Mouse (Mus musculus) liver, embryonic 11.5 days (tissue): ENCODE measurements around the gene Rragc. TPM values are rescaled to one million over a fixed set of nuclear protein-coding genes. Genes with fewer than 3 reads are reported as not detected.
A peak's percentile ranks its signal among the peaks of the same experiment; 100 is the strongest.
"Not testable (repeated sequence)": the region's sequence is repeated elsewhere in the genome, so short reads cannot be mapped to it uniquely, and the experiment has no call there.

Source experiments
- ATAC-seq: fragments of 200-750 bp; cut with Nextera tagmentation; replicated peaks from 2 replicates; pipeline ENCODE4 v1.8.0; 2017; ENCODE audit warnings: moderate number of reproducible peaks, mild to moderate bottlenecking, moderate TSS enrichment, moderate library complexity; ENCODE audit not compliant: low FRiP score
- DNase-seq: peaks from one replicate; pipeline ENCODE4 v3.0.0-alpha.2; 2017; ENCODE audit warnings: low spot score
- H3K27ac ChIP-seq: fragments of 300-500 bp; sonication (generic); 2 replicates; pipeline ENCODE4 v1.5.1; 2014; ENCODE audit warnings: mild to moderate bottlenecking, low read depth, low read length, control low read depth
- H3K27me3 ChIP-seq: fragments of 300-500 bp; sonication (generic); replicated peaks from 2 replicates; pipeline ENCODE4 v1.6.1; 2014; ENCODE audit warnings: low read length, mixed read lengths; ENCODE audit not compliant: control insufficient read depth, insufficient read depth
- H3K36me3 ChIP-seq: fragments of 300-500 bp; sonication (generic); 2 replicates; pipeline ENCODE4 v1.6.1; 2014; ENCODE audit warnings: mild to moderate bottlenecking, low read length, moderate library complexity, mixed read lengths; ENCODE audit not compliant: control insufficient read depth, insufficient read depth
- H3K4me1 ChIP-seq: fragments of 300-500 bp; sonication (generic); replicated peaks from 2 replicates; pipeline ENCODE4 v1.6.1; 2014; ENCODE audit warnings: low read length, mixed read lengths; ENCODE audit not compliant: control insufficient read depth, insufficient read depth
- H3K4me2 ChIP-seq: fragments of 300-500 bp; sonication (generic); 2 replicates; pipeline ENCODE4 v1.6.1; 2014; ENCODE audit warnings: mild to moderate bottlenecking, control low read depth, moderate library complexity
- H3K4me3 ChIP-seq: fragments of 300-500 bp; sonication (generic); 2 replicates; pipeline ENCODE4 v1.5.1; 2014; ENCODE audit warnings: low read depth, low read length, control low read depth
- H3K9ac ChIP-seq: fragments of 300-500 bp; sonication (generic); 2 replicates; pipeline ENCODE4 v1.6.1; 2014; ENCODE audit warnings: low read depth, low read length, control low read depth
- H3K9me3 ChIP-seq: fragments of 300-500 bp; sonication (generic); 2 replicates; pipeline ENCODE4 v1.6.1; 2016; ENCODE audit warnings: low read length, inconsistent platforms, mixed read lengths; ENCODE audit not compliant: control insufficient read depth
- WGBS: fragments of 180-500 bp; shearing (Covaris S2); extraction: QIAGEN DNeasy Blood & Tissue Kit; methylation state at CpG from one replicate; pipeline ENCODE4 v1.1.7; 2014; 5-methylcytosine and 5-hydroxymethylcytosine counted together
- polyA plus RNA-seq: library from polyadenylated mRNA; unstranded; fragments of >200 nt; fragmentation: Nextera tagmentation; extraction: Ambion mirVana; gene quantifications from 2 replicates; pipeline ENCODE4 v1.2.1, GENCODE M21; 2014

The Rragc gene
- polyA plus RNA-seq, 1 experiment from 2014 or later, result 37.8 TPM

GRCm38 (mm10) chr4:123940878-123941277 is 23.6 kb downstream of the Rragc start:
- not testable (repeated sequence) for H3K4me1 ChIP-seq, H3K9ac ChIP-seq, DNase-seq, H3K36me3 ChIP-seq, H3K9me3 ChIP-seq, H3K27ac ChIP-seq, H3K27me3 ChIP-seq, H3K4me3 ChIP-seq, H3K4me2 ChIP-seq, ATAC-seq
- WGBS, result 52% methylated on average over 7 of the region's 7 CpGs

- ATAC-seq (no peak), DNase-seq (no peak)
- Histone ChIP-seq H3K9me3 (no peaks in the 10 kb centered on the region), H3K4me2 (no peak overlapping the region), H3K27ac (no peak overlapping the region), H3K9ac (no peak overlapping the region), H3K4me1 (no peaks in the 10 kb centered on the region), H3K4me3 (no peak overlapping the region), H3K27me3 (no peaks in the 10 kb centered on the region), H3K36me3 (no peaks in the 10 kb centered on the region)
- 83% methylated on average over 4 of the region's 4 CpGs for WGBS
These were observed 29.5 kb downstream of the Rragc start for GRCm38 (mm10) chr4:123946701-123947100.

GRCm38 (mm10) chr4:123947149-123947548 is 29.9 kb downstream of the Rragc start:
- Histone ChIP-seq H3K4me2 (no peak overlapping the region), H3K9ac (no peak overlapping the region), H3K4me3 (no peak overlapping the region), H3K4me1 (no peaks in the 10 kb centered on the region), H3K27ac (no peak overlapping the region), H3K9me3 (no peaks in the 10 kb centered on the region), H3K36me3 (no peaks in the 10 kb centered on the region), H3K27me3 (no peaks in the 10 kb centered on the region)
- WGBS, result 53% methylated on average over 5 of the region's 5 CpGs
- ATAC-seq (no peak), DNase-seq (no peak)

- Histone ChIP-seq H3K27ac (no peak overlapping the region), H3K9ac (no peak overlapping the region), H3K9me3 (no peaks in the 10 kb centered on the region), H3K4me3 (no peak overlapping the region), H3K4me1 (no peaks in the 10 kb centered on the region), H3K36me3 (no peaks in the 10 kb centered on the region), H3K27me3 (no peaks in the 10 kb centered on the region; the same call in 1 of the 2 replicates), H3K4me2 (no peak overlapping the region)
- 85% methylated on average over 6 of the region's 6 CpGs for WGBS
- no peak for ATAC-seq
- no peak for DNase-seq
These were observed 31.7 kb downstream of the Rragc start for GRCm38 (mm10) chr4:123948901-123949300.

GRCm38 (mm10) chr4:123949649-123950048 is 32.4 kb downstream of the Rragc start:
- no peak for ATAC-seq
- Histone ChIP-seq H3K36me3 (no peaks in the 10 kb centered on the region), H3K4me2 (no peak overlapping the region), H3K27me3 (no peaks in the 10 kb centered on the region; the same call in 1 of the 2 replicates), H3K9me3 (no peaks in the 10 kb centered on the region), H3K4me1 (no peaks in the 10 kb centered on the region), H3K27ac (no peak overlapping the region), H3K9ac (no peak overlapping the region), H3K4me3 (no peak overlapping the region)
- 69% methylated on average over 10 of the region's 10 CpGs for WGBS
- DNase-seq, result no peak

DNA sequence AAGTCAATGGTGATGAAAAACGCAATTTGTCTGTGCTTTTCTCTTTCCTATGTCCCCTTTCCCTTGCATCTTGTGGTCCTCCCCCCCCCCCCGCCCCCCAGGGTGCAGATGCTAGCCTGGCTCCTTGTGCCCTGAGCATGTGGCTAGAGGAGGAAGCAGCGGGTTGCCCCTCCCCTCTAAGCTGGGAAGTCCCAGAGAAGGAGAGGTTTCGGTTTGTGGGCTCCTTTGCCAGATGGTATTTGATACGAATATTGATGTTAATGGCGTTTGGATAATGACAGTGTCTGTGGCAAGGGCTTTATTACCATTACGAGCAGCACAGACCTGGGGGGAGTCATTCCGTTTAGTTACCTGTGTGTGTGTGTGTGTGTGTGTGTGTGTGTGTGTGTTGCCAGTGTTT is 34.8 kb downstream of the Rragc start:
- Histone ChIP-seq H3K4me2 (no peak overlapping the region), H3K36me3 (no peaks in the 10 kb centered on the region), H3K27me3 (peaks cover 10% of the 10 kb centered on the region), H3K27ac (no peak overlapping the region), H3K9ac (no peak overlapping the region), H3K9me3 (no peaks in the 10 kb centered on the region), H3K4me1 (no peaks in the 10 kb centered on the region; the same call in 1 of the 2 replicates), H3K4me3 (no peak overlapping the region)
- ATAC-seq, result no peak
- 58% methylated on average over 7 of the region's 8 CpGs for WGBS
- no peak for DNase-seq

GRCm38 (mm10) chr4:123956703-123957491 is 39.7 kb downstream of the Rragc start:
- Histone ChIP-seq H3K9me3 (no peaks in the 10 kb centered on the region), H3K27ac (no peak overlapping the region), H3K27me3 (peaks cover 18% of the 10 kb centered on the region), H3K4me1 (no peaks in the 10 kb centered on the region; the same call in 1 of the 2 replicates), H3K36me3 (no peaks in the 10 kb centered on the region), H3K9ac (no peak overlapping the region), H3K4me2 (peak overlapping the region; percentile 54), H3K4me3 (no peak overlapping the region)
- ATAC-seq, result peak; percentile 61
- 8% methylated on average over 31 of the region's 31 CpGs for WGBS
- DNase-seq, result peak; percentile 79

DNA sequence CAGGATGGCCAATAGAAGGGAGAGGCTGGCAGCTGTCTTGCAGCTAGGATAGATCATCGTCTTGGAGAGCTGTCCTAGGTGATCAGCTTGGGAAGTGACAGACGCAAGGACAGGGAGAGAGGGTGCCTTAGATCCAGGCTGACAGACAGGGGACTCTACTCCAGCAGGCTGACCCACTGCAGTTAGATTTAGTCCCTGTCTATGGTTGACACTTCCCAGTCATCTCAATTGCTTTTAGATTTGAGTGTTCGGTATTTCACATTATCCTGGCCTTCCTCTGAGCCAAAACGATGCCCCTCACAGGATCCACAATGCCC is 40.2 kb downstream of the Rragc start:
- Histone ChIP-seq H3K9me3 (no peaks in the 10 kb centered on the region), H3K27ac (no peak overlapping the region), H3K9ac (no peak overlapping the region), H3K4me3 (no peak overlapping the region), H3K36me3 (no peaks in the 10 kb centered on the region), H3K4me1 (no peaks in the 10 kb centered on the region; the same call in 1 of the 2 replicates), H3K4me2 (no peak overlapping the region), H3K27me3 (peaks cover 18% of the 10 kb centered on the region)
- DNase-seq, result no peak
- ATAC-seq, result peak; percentile 20; the same call in 1 of the 2 replicates
- 54% methylated on average over 4 of the region's 4 CpGs for WGBS

DNA sequence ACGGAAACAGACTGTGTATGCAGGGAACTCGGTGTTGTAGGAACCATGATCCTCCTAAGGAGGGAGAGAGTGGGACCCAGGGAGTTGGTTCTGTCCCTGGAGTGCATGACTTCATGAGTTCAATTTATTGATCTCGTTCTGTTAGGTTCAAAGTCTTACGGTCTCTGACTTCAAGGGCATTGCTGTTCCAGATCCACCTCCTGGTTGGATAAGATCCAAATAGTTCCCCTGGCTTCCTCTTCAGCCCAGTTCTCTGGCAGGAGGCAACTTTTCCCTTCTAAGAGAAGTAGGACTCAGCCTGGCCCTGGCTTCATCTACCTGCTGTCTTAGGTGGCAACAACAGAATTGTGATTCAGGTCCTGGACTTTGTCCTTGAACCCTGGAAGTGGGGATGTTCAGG is 40.6 kb downstream of the Rragc start:
- no peaks in the 10 kb centered on the region for H3K9me3 ChIP-seq
- H3K36me3 ChIP-seq, result no peaks in the 10 kb centered on the region
- H3K27me3 ChIP-seq, result peaks cover 18% of the 10 kb centered on the region
- no peak overlapping the region for H3K4me3 ChIP-seq
- WGBS, result 66% methylated on average over 4 of the region's 4 CpGs
- H3K4me2 ChIP-seq, result no peak overlapping the region
- H3K27ac ChIP-seq, result no peak overlapping the region
- H3K4me1 ChIP-seq, result no peaks in the 10 kb centered on the region; the same call in 1 of the 2 replicates
- H3K9ac ChIP-seq, result no peak overlapping the region
- DNase-seq, result no peak
- no peak for ATAC-seq
